Mouse (Mus musculus) embryonic facial prominence, embryonic 13.5 days (tissue): ENCODE measurements around the gene Gm3542. TPM values are rescaled to one million over a fixed set of nuclear protein-coding genes. Genes with fewer than 3 reads are reported as not detected.
"Not testable (repeated sequence)": the region's sequence is repeated elsewhere in the genome, so short reads cannot be mapped to it uniquely, and the experiment has no call there.

Experiments used
- ATAC-seq: fragments of 200-750 bp; cut with Nextera tagmentation; 2 replicates; pipeline ENCODE4 v1.8.0; 2017; ENCODE audit warnings: low read depth; ENCODE audit not compliant: insufficient number of reproducible peaks, insufficient read depth, low FRiP score, low TSS enrichment
- H3K27ac ChIP-seq: fragments of 300-500 bp; sonication (generic); 2 replicates; pipeline ENCODE4 v1.5.1; 2015; ENCODE audit warnings: moderate library complexity, mild to moderate bottlenecking, inconsistent platforms
- H3K27me3 ChIP-seq: fragments of 300-500 bp; sonication (generic); 2 replicates; pipeline ENCODE4 v1.6.1; 2015; ENCODE audit warnings: mild to moderate bottlenecking, inconsistent platforms
- H3K36me3 ChIP-seq: fragments of 300-500 bp; sonication (generic); 2 replicates; pipeline ENCODE4 v1.6.1; 2015; ENCODE audit warnings: mild to moderate bottlenecking, inconsistent platforms
- H3K4me1 ChIP-seq: fragments of 300-500 bp; sonication (generic); 2 replicates; pipeline ENCODE4 v1.6.1; 2015; ENCODE audit warnings: inconsistent platforms
- H3K4me2 ChIP-seq: fragments of 300-500 bp; sonication (generic); 2 replicates; pipeline ENCODE4 v1.6.1; 2015; ENCODE audit warnings: moderate library complexity, mild to moderate bottlenecking, inconsistent platforms
- H3K4me3 ChIP-seq: fragments of 300-500 bp; sonication (generic); 2 replicates; pipeline ENCODE4 v1.5.1; 2015; ENCODE audit warnings: mild to moderate bottlenecking, inconsistent platforms
- H3K9ac ChIP-seq: fragments of 300-500 bp; sonication (generic); 2 replicates; pipeline ENCODE4 v1.6.1; 2015; ENCODE audit warnings: mild to moderate bottlenecking, inconsistent platforms
- H3K9me3 ChIP-seq: fragments of 300-500 bp; sonication (generic); 2 replicates; pipeline ENCODE4 v1.6.1; 2016; ENCODE audit warnings: inconsistent platforms
- WGBS: fragments of 180-500 bp; shearing (Covaris S2); methylation state at CpG from one replicate; pipeline ENCODE4 v1.1.7; 2015; ENCODE audit warnings: mixed read lengths; 5-methylcytosine and 5-hydroxymethylcytosine counted together
- polyA plus RNA-seq: library from polyadenylated mRNA; unstranded; fragments of >200 nt; fragmentation: Nextera tagmentation; extraction: Ambion mirVana; gene quantifications from 2 replicates; pipeline ENCODE4 v1.2.1, GENCODE M21; 2015

Gene Gm3542
- polyA plus RNA-seq, result not detected in 2 replicates

DNA sequence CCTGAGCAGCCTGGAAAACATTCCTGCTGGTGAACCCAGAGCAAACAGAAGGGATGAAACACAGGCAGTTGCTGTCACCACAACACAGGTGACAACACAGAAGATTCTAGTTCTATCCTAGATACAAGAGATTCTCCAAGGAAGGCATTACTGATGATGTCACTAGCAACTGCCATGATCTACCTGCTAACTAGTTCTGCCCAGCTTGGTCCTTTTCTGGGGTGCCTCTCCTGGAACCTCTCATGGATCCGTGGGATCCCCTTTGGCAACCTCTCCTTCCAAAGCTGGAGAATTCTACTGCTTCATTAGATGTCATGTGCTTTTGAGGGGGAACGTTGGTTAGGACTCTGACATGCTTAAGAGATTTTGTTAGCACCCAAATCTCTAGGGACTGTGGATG lies at the start of gene Gm3542:
Gene Gm3542 (minus strand): TSS at position 101 of the 400 bp plus-strand sequence.
- H3K9me3 ChIP-seq, H3K4me2 ChIP-seq, H3K27ac ChIP-seq, H3K4me1 ChIP-seq, H3K27me3 ChIP-seq, H3K4me3 ChIP-seq, H3K36me3 ChIP-seq, H3K9ac ChIP-seq, ATAC-seq: not testable (repeated sequence)
- WGBS, result no CpG with 5 or more reads among the region's 2 CpGs

Other genes starting within 250 kb of the Gm3542 start
- gene Gm8279, start 203.4 kb downstream of the Gm3542 start, polyA plus RNA-seq, result not detected in 2 replicates
- not detected in 2 replicates for gene Gm3317, start 170.4 kb downstream of the Gm3542 start, polyA plus RNA-seq
- gene Gm8271, start 149.1 kb downstream of the Gm3542 start, polyA plus RNA-seq, result not detected in 2 replicates
- not detected in 2 replicates for gene Gm3526, start 74.3 kb downstream of the Gm3542 start, polyA plus RNA-seq
- gene Gm3500, start 54.1 kb upstream of the Gm3542 start, polyA plus RNA-seq, result 0.15 and 0.37 TPM in 2 replicates
- gene Gm3194, start 120.5 kb upstream of the Gm3542 start, polyA plus RNA-seq, result 0.84 and 0.97 TPM in 2 replicates
- gene Gm8246, start 142.9 kb upstream of the Gm3542 start, polyA plus RNA-seq, result not detected in 2 replicates
- not detected in 2 replicates for gene Gm3187, start 149.3 kb upstream of the Gm3542 start, polyA plus RNA-seq
- gene Gm3488, start 166.7 kb upstream of the Gm3542 start, polyA plus RNA-seq, result 0.83 and 0.90 TPM in 2 replicates
- not detected in 2 replicates for gene Gm3532, start 203.6 kb upstream of the Gm3542 start, polyA plus RNA-seq